Mouse (Mus musculus): ENCODE measurements around the gene Agbl1. TPM values are rescaled to one million over a fixed set of nuclear protein-coding genes. Genes with fewer than 3 reads are reported as not detected.

The Agbl1 gene
- total and polyA plus RNA-seq, 3 experiments, result not detected

GRCm38 (mm10) chr7:76842146-76842545 is 612.5 kb downstream of the Agbl1 start:
- H3K9me3 ChIP-seq (replicated peaks; ENCODE audit: low read length), result no peaks in the 10 kb centered on the region
- dilution Hi-C loops (cut with MboI; ENCODE audit: extremely low pct_ligation_motif_present, extremely low pct_unique_long_range_greater_than_20kb, low sequenced_read_pairs) (no loop called here), in situ Hi-C loops (cut with MboI; ENCODE audit: low pct_ligation_motif_present, low pct_unique_long_range_greater_than_20kb, low sequenced_read_pairs) (no loop called here)
- no peak for TF ChIP-seq MAX (IDR thresholded peaks at IDR 0.05; ENCODE audit: low read length)
- no peak for TF ChIP-seq MXI1 (IDR thresholded peaks at IDR 0.05; ENCODE audit: low read depth, low read length)
- TF ChIP-seq UBTF (IDR thresholded peaks at IDR 0.05; ENCODE audit: low read depth, low read length), result no peak
- no peak for TF ChIP-seq EP300 (IDR thresholded peaks at IDR 0.05; ENCODE audit: low read length)
- no peak for TF ChIP-seq MAZ (IDR thresholded peaks at IDR 0.05; ENCODE audit: low read depth, low read length)
- no peak for TF ChIP-seq JUN (IDR thresholded peaks at IDR 0.05; ENCODE audit: insufficient read depth, low read depth, low read length)
- TF ChIP-seq MAFK (IDR thresholded peaks at IDR 0.05; ENCODE audit: insufficient replicate concordance, low read length), result no peak
- TF ChIP-seq IRF4 (IDR thresholded peaks at IDR 0.05; ENCODE audit: low read depth, low read length), result no peak
- TF ChIP-seq NRF1 (IDR thresholded peaks at IDR 0.05; ENCODE audit: low read depth, low read length), result no peak
- TF ChIP-seq TCF12 (IDR thresholded peaks at IDR 0.05; ENCODE audit: low read depth, low read length), result no peak
- no peak for TF ChIP-seq RCOR1 (conservative IDR thresholded peaks at IDR 0.05; ENCODE audit: low read depth, low read length)
- no peak for TF ChIP-seq E2F4 (IDR thresholded peaks at IDR 0.05; ENCODE audit: insufficient replicate concordance, low read depth, low read length)
- no peak for TF ChIP-seq JUND (conservative IDR thresholded peaks at IDR 0.05; ENCODE audit: low read depth, low read length)
- TF ChIP-seq GABPA (IDR thresholded peaks at IDR 0.05; ENCODE audit: insufficient replicate concordance, low read depth, low read length), result no peak
- no peak for TF ChIP-seq POLR2AphosphoS2 (IDR thresholded peaks at IDR 0.05; ENCODE audit: low read depth, low read length)
- no peaks in the 10 kb centered on the region for H3K36me3 ChIP-seq (replicated peaks in 1 of 2; ENCODE audit: control insufficient read depth in 1 of 2, insufficient read depth in 1 of 2, low read length in 1 of 2)
- no peak overlapping the region for H3K9ac ChIP-seq (ENCODE audit: insufficient read depth, low read depth)
- no peaks in the 10 kb centered on the region for H3K27me3 ChIP-seq (replicated peaks)
- no peak for DNase-seq (ENCODE audit: extremely low read depth)
- no peaks in the 10 kb centered on the region for H3K4me1 ChIP-seq (ENCODE audit: control insufficient read depth in 1 of 2, insufficient read depth in 2 of 2)
- H3K4me2 ChIP-seq (ENCODE audit: insufficient read depth, low read depth, poor library complexity, severe bottlenecking), result no peak overlapping the region
- H3K79me2 ChIP-seq (replicated peaks; ENCODE audit: control insufficient read depth, extremely low read depth, insufficient read depth, poor library complexity, severe bottlenecking), result no peaks in the 10 kb centered on the region
- no peak overlapping the region for H3K4me3 ChIP-seq (replicated peaks in 1 of 3; ENCODE audit: low read depth in 2 of 3, low read length in 2 of 3, poor library complexity in 1 of 3)
- H3K27ac ChIP-seq (ENCODE audit: insufficient read depth, low read depth), result no peak overlapping the region

GRCm38 (mm10) chr7:76889416-76890209 is 659.9 kb downstream of the Agbl1 start:
- Histone ChIP-seq H3K4me3 (replicated peaks in 1 of 3; ENCODE audit: low read depth in 2 of 3, low read length in 2 of 3, poor library complexity in 1 of 3) (no peak overlapping the region), H3K27me3 (replicated peaks) (peaks cover 4% of the 10 kb centered on the region), H3K9me3 (replicated peaks; ENCODE audit: low read length) (no peaks in the 10 kb centered on the region), H3K79me2 (replicated peaks; ENCODE audit: control insufficient read depth, extremely low read depth, insufficient read depth, poor library complexity, severe bottlenecking) (no peaks in the 10 kb centered on the region), H3K4me2 (ENCODE audit: insufficient read depth, low read depth, poor library complexity, severe bottlenecking) (no peak overlapping the region), H3K9ac (ENCODE audit: insufficient read depth, low read depth) (no peak overlapping the region), H3K27ac (ENCODE audit: insufficient read depth, low read depth) (no peak overlapping the region), H3K4me1 (ENCODE audit: control insufficient read depth in 1 of 2, insufficient read depth in 2 of 2) (no peaks in the 10 kb centered on the region), H3K36me3 (replicated peaks in 1 of 2; ENCODE audit: control insufficient read depth in 1 of 2, insufficient read depth in 1 of 2, low read length in 1 of 2) (no peaks in the 10 kb centered on the region)
- dilution Hi-C loops (cut with MboI; ENCODE audit: extremely low pct_ligation_motif_present, extremely low pct_unique_long_range_greater_than_20kb, low sequenced_read_pairs), result no loop called here
- no peak for TF ChIP-seq MEF2A (IDR thresholded peaks at IDR 0.05; ENCODE audit: borderline replicate concordance, low read depth, low read length)
- no peak for TF ChIP-seq HCFC1 (IDR thresholded peaks at IDR 0.05; ENCODE audit: low read depth, low read length)
- no peak for TF ChIP-seq NRF1 (IDR thresholded peaks at IDR 0.05; ENCODE audit: low read depth, low read length)
- no peak for TF ChIP-seq USF2 (conservative IDR thresholded peaks at IDR 0.05; ENCODE audit: low read depth, low read length)
- in situ Hi-C loops (cut with MboI; ENCODE audit: low pct_ligation_motif_present, low pct_unique_long_range_greater_than_20kb, low sequenced_read_pairs), result no loop called here
- DNase-seq (ENCODE audit: extremely low read depth), result no peak

All from CH12.LX (cell line).